Mouse (Mus musculus) lung, postnatal 0 days (tissue): ENCODE data around the gene Zbtb7b.

ENCODE experiments used
- CTCF ChIP-seq: IDR thresholded peaks from 2 replicates; pipeline ENCODE4 v1.5.1; 2016; ENCODE audit warnings: antibody characterized with exemption, mild to moderate bottlenecking
- EP300 ChIP-seq: IDR thresholded peaks from 2 replicates; pipeline ENCODE4 v1.6.1; 2016; ENCODE audit warnings: antibody characterized with exemption, mild to moderate bottlenecking, control low read depth

DNA sequence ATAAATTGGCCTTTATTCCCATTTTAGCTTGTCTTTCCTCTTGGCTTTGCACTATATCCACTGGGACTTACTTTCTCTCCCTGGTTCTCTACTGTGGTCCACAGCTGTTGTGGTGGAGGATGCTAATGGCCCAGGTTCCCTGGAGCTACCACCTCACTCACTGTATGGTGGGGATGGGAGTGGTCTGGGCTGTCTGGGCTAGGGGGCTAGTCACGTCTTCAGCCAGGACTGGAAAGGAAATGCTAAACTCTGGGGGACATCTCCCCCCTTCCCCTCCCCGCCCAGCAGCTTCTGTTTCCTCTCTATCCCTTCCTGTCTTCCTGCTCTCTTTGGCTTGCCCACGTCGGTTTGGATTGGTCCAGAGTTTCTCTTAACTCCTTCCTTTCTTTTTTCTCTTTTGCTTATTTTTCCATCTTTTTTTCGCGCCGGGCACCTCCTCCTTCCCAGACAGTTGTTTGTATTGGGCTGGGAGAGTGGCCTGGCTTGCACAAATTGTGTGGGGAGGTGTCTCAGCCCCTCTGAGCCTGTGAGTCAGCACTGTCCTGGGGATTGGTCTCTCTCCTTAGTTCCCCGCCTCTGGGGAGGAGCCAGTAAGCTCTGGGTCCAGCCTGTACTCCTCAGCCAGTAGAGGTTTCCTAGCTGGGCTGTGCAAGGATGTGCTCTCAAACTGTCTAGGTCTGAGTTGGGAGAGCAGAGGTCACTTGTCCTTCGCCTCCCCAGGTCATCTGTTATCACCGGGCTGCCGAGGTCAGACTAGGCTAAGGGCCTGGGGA lies 26.6 kb upstream of the Zbtb7b start:
- no peak for TF ChIP-seq CTCF
- TF ChIP-seq EP300 = peak; percentile 70
